Mouse (Mus musculus): ENCODE results near the gene Gm14214. TPM values are rescaled to one million over a fixed set of nuclear protein-coding genes. Genes with fewer than 3 reads are reported as not detected.

Gene Gm14214
- polyA plus RNA-seq, 1 experiment = not detected

- no peaks in the 10 kb centered on the region for H3K79me3 ChIP-seq (ENCODE audit: low read depth)
- H3K27me3 ChIP-seq (ENCODE audit: control insufficient read depth, insufficient read depth, insufficient read length) = no peaks in the 10 kb centered on the region
- H3K36me3 ChIP-seq (ENCODE audit: control insufficient read depth, insufficient read depth) = no peaks in the 10 kb centered on the region
- no peak overlapping the region for H3K4me3 ChIP-seq (ENCODE audit: insufficient read depth, poor library complexity, severe bottlenecking)
- no peaks in the 10 kb centered on the region for H3K79me2 ChIP-seq (ENCODE audit: control insufficient read depth, insufficient read depth)
- H3ac ChIP-seq (ENCODE audit: control insufficient read depth, insufficient read length, low read depth) = no peak overlapping the region
- TF ChIP-seq MYOD1 (IDR thresholded peaks at IDR 0.05; ENCODE audit: control insufficient read depth, insufficient read length, low read depth) (no peak), MAX (IDR thresholded peaks at IDR 0.05) (no peak), CEBPB (IDR thresholded peaks at IDR 0.05; ENCODE audit: low read depth) (no peak), MYOG (IDR thresholded peaks at IDR 0.05; ENCODE audit: control insufficient read depth, extremely low read depth, insufficient read length) (no peak), USF1 (IDR thresholded peaks at IDR 0.05; ENCODE audit: low read depth) (no peak), FOSL1 (IDR thresholded peaks at IDR 0.05; ENCODE audit: insufficient read depth, low read length, poor library complexity, severe bottlenecking) (no peak), CTCF (IDR thresholded peaks at IDR 0.05; ENCODE audit: control insufficient read depth, insufficient read depth, insufficient read length) (no peak)
These were observed 34.4 kb downstream of the Gm14214 start for GRCm38 (mm10) chr2:154735416-154735815.

GRCm38 (mm10) chr2:154734977-154735376 is 34.9 kb downstream of the Gm14214 start:
- no peaks in the 10 kb centered on the region for H3K36me3 ChIP-seq (ENCODE audit: control insufficient read depth, insufficient read depth)
- no peaks in the 10 kb centered on the region for H3K79me3 ChIP-seq (ENCODE audit: low read depth)
- H3K4me3 ChIP-seq (ENCODE audit: insufficient read depth, poor library complexity, severe bottlenecking) = no peak overlapping the region
- no peak for TF ChIP-seq FOSL1 (IDR thresholded peaks at IDR 0.05; ENCODE audit: insufficient read depth, low read length, poor library complexity, severe bottlenecking)
- no peak for TF ChIP-seq MYOD1 (IDR thresholded peaks at IDR 0.05; ENCODE audit: control insufficient read depth, insufficient read length, low read depth)
- TF ChIP-seq MYOG (IDR thresholded peaks at IDR 0.05; ENCODE audit: control insufficient read depth, extremely low read depth, insufficient read length) = no peak
- no peak for TF ChIP-seq CEBPB (IDR thresholded peaks at IDR 0.05; ENCODE audit: low read depth)
- no peak for TF ChIP-seq MAX (IDR thresholded peaks at IDR 0.05)
- TF ChIP-seq USF1 (IDR thresholded peaks at IDR 0.05; ENCODE audit: low read depth) = no peak
- no peak for TF ChIP-seq CTCF (IDR thresholded peaks at IDR 0.05; ENCODE audit: control insufficient read depth, insufficient read depth, insufficient read length)
- no peaks in the 10 kb centered on the region for H3K27me3 ChIP-seq (ENCODE audit: control insufficient read depth, insufficient read depth, insufficient read length)
- H3ac ChIP-seq (ENCODE audit: control insufficient read depth, insufficient read length, low read depth) = no peak overlapping the region
- H3K79me2 ChIP-seq (ENCODE audit: control insufficient read depth, insufficient read depth) = no peaks in the 10 kb centered on the region

GRCm38 (mm10) chr2:154732503-154733141 is 37.2 kb downstream of the Gm14214 start:
- TF ChIP-seq MAX (IDR thresholded peaks at IDR 0.05) (peak; percentile 87), MYOG (IDR thresholded peaks at IDR 0.05; ENCODE audit: control insufficient read depth, extremely low read depth, insufficient read length) (no peak), USF1 (IDR thresholded peaks at IDR 0.05; ENCODE audit: low read depth) (peak; percentile 67), CTCF (IDR thresholded peaks at IDR 0.05; ENCODE audit: control insufficient read depth, insufficient read depth, insufficient read length) (no peak), MYOD1 (IDR thresholded peaks at IDR 0.05; ENCODE audit: control insufficient read depth, insufficient read length, low read depth) (no peak), CEBPB (IDR thresholded peaks at IDR 0.05; ENCODE audit: low read depth) (peak; percentile 65), FOSL1 (IDR thresholded peaks at IDR 0.05; ENCODE audit: insufficient read depth, low read length, poor library complexity, severe bottlenecking) (peak; percentile 64)
- no peaks in the 10 kb centered on the region for H3K79me3 ChIP-seq (ENCODE audit: low read depth)
- no peaks in the 10 kb centered on the region for H3K79me2 ChIP-seq (ENCODE audit: control insufficient read depth, insufficient read depth)
- no peaks in the 10 kb centered on the region for H3K27me3 ChIP-seq (ENCODE audit: control insufficient read depth, insufficient read depth, insufficient read length)
- no peak overlapping the region for H3K4me3 ChIP-seq (ENCODE audit: insufficient read depth, poor library complexity, severe bottlenecking)
- H3ac ChIP-seq (ENCODE audit: control insufficient read depth, insufficient read length, low read depth) = no peak overlapping the region
- H3K36me3 ChIP-seq (ENCODE audit: control insufficient read depth, insufficient read depth) = no peaks in the 10 kb centered on the region

GRCm38 (mm10) chr2:154731916-154732315 is 37.9 kb downstream of the Gm14214 start:
- Histone ChIP-seq H3ac (ENCODE audit: control insufficient read depth, insufficient read length, low read depth) (no peak overlapping the region), H3K27me3 (ENCODE audit: control insufficient read depth, insufficient read depth, insufficient read length) (no peaks in the 10 kb centered on the region), H3K36me3 (ENCODE audit: control insufficient read depth, insufficient read depth) (no peaks in the 10 kb centered on the region), H3K79me3 (ENCODE audit: low read depth) (no peaks in the 10 kb centered on the region), H3K4me3 (ENCODE audit: insufficient read depth, poor library complexity, severe bottlenecking) (no peak overlapping the region), H3K79me2 (ENCODE audit: control insufficient read depth, insufficient read depth) (no peaks in the 10 kb centered on the region)
- no peak for TF ChIP-seq CEBPB (IDR thresholded peaks at IDR 0.05; ENCODE audit: low read depth)
- TF ChIP-seq CTCF (IDR thresholded peaks at IDR 0.05; ENCODE audit: control insufficient read depth, insufficient read depth, insufficient read length) = no peak
- TF ChIP-seq MYOD1 (IDR thresholded peaks at IDR 0.05; ENCODE audit: control insufficient read depth, insufficient read length, low read depth) = no peak
- TF ChIP-seq MYOG (IDR thresholded peaks at IDR 0.05; ENCODE audit: control insufficient read depth, extremely low read depth, insufficient read length) = no peak
- TF ChIP-seq FOSL1 (IDR thresholded peaks at IDR 0.05; ENCODE audit: insufficient read depth, low read length, poor library complexity, severe bottlenecking) = no peak
- no peak for TF ChIP-seq USF1 (IDR thresholded peaks at IDR 0.05; ENCODE audit: low read depth)
- no peak for TF ChIP-seq MAX (IDR thresholded peaks at IDR 0.05)

GRCm38 (mm10) chr2:154730841-154731240 is 39.0 kb downstream of the Gm14214 start:
- Histone ChIP-seq H3K27me3 (ENCODE audit: control insufficient read depth, insufficient read depth, insufficient read length) (no peaks in the 10 kb centered on the region), H3K36me3 (ENCODE audit: control insufficient read depth, insufficient read depth) (no peaks in the 10 kb centered on the region), H3K79me2 (ENCODE audit: control insufficient read depth, insufficient read depth) (no peaks in the 10 kb centered on the region), H3K79me3 (ENCODE audit: low read depth) (no peaks in the 10 kb centered on the region), H3K4me3 (ENCODE audit: insufficient read depth, poor library complexity, severe bottlenecking) (no peak overlapping the region), H3ac (ENCODE audit: control insufficient read depth, insufficient read length, low read depth) (no peak overlapping the region)
- no peak for TF ChIP-seq MYOD1 (IDR thresholded peaks at IDR 0.05; ENCODE audit: control insufficient read depth, insufficient read length, low read depth)
- TF ChIP-seq CEBPB (IDR thresholded peaks at IDR 0.05; ENCODE audit: low read depth) = no peak
- TF ChIP-seq USF1 (IDR thresholded peaks at IDR 0.05; ENCODE audit: low read depth) = no peak
- no peak for TF ChIP-seq MYOG (IDR thresholded peaks at IDR 0.05; ENCODE audit: control insufficient read depth, extremely low read depth, insufficient read length)
- TF ChIP-seq FOSL1 (IDR thresholded peaks at IDR 0.05; ENCODE audit: insufficient read depth, low read length, poor library complexity, severe bottlenecking) = no peak

All from C2C12 (cell line).